Mouse (Mus musculus): Measurements from ENCODE around the gene Ctla4. TPM values are rescaled to one million over a fixed set of nuclear protein-coding genes. Genes with fewer than 3 reads are reported as not detected.

Gene Ctla4
- polyA plus RNA-seq (2014; fragmentation: Nextera tagmentation; extraction: Ambion mirVana): not detected in 2 replicates

- Histone ChIP-seq H3K9me3 (replicated peaks; ENCODE audit: control insufficient read depth, low read length) (no peaks in the 10 kb centered on the region), H3K4me2 (ENCODE audit: low read length) (no peak within 1 kb of the TSS), H3K4me3 (ENCODE audit: low read depth, low read length) (no peak within 1 kb of the TSS), H3K27ac (ENCODE audit: low read depth, low read length) (no peak within 1 kb of the TSS), H3K9ac (ENCODE audit: low read length) (no peak within 1 kb of the TSS), H3K27me3 (replicated peaks; ENCODE audit: control insufficient read depth, insufficient read depth, low read length) (no peaks in the 10 kb centered on the region), H3K4me1 (ENCODE audit: control insufficient read depth, insufficient read depth, low read length) (no peaks in the 10 kb centered on the region), H3K36me3 (ENCODE audit: control insufficient read depth, insufficient read depth, low read length) (no peaks in the 10 kb centered on the region)
- ATAC-seq (no peak), DNase-seq (ENCODE audit: low spot score) (no peak)
- WGBS: 89% methylated on average over 7 of the region's 7 CpGs
Measured at GRCm38 (mm10) chr1:60886981-60887380, at the start of gene Ctla4. Gene Ctla4 (plus strand): TSS chr1:60887000.

GRCm38 (mm10) chr1:60839161-60839560, 47.6 kb upstream of the Ctla4 start:
- Histone ChIP-seq H3K27ac (ENCODE audit: low read depth, low read length) (no peak overlapping the region), H3K9ac (ENCODE audit: low read length) (no peak overlapping the region), H3K36me3 (ENCODE audit: control insufficient read depth, insufficient read depth, low read length) (no peaks in the 10 kb centered on the region), H3K4me3 (ENCODE audit: low read depth, low read length) (no peak overlapping the region), H3K4me2 (ENCODE audit: low read length) (no peak overlapping the region), H3K4me1 (ENCODE audit: control insufficient read depth, insufficient read depth, low read length) (no peaks in the 10 kb centered on the region), H3K9me3 (replicated peaks; ENCODE audit: control insufficient read depth, low read length) (no peaks in the 10 kb centered on the region), H3K27me3 (replicated peaks; ENCODE audit: control insufficient read depth, insufficient read depth, low read length) (no peaks in the 10 kb centered on the region)
- 90% methylated on average over 1 of the region's 1 CpGs for WGBS
- DNase-seq (ENCODE audit: low spot score) (no peak), ATAC-seq (no peak)

- Histone ChIP-seq H3K27ac (ENCODE audit: low read depth, low read length) (no peak overlapping the region), H3K36me3 (ENCODE audit: control insufficient read depth, insufficient read depth, low read length) (no peaks in the 10 kb centered on the region), H3K4me1 (ENCODE audit: control insufficient read depth, insufficient read depth, low read length) (no peaks in the 10 kb centered on the region), H3K9ac (ENCODE audit: low read length) (no peak overlapping the region), H3K4me2 (ENCODE audit: low read length) (no peak overlapping the region), H3K4me3 (ENCODE audit: low read depth, low read length) (no peak overlapping the region), H3K9me3 (replicated peaks; ENCODE audit: control insufficient read depth, low read length) (no peaks in the 10 kb centered on the region), H3K27me3 (replicated peaks; ENCODE audit: control insufficient read depth, insufficient read depth, low read length) (no peaks in the 10 kb centered on the region)
- DNase-seq (ENCODE audit: low spot score) (no peak), ATAC-seq (no peak)
- WGBS: 76% methylated on average over 7 of the region's 7 CpGs
Measured at GRCm38 (mm10) chr1:60845318-60846060, 41.3 kb upstream of the Ctla4 start.

GRCm38 (mm10) chr1:60846616-60847275, 40.1 kb upstream of the Ctla4 start:
- ATAC-seq (no peak), DNase-seq (ENCODE audit: low spot score) (no peak)
- Histone ChIP-seq H3K9me3 (replicated peaks; ENCODE audit: control insufficient read depth, low read length) (no peaks in the 10 kb centered on the region), H3K4me1 (ENCODE audit: control insufficient read depth, insufficient read depth, low read length) (peaks cover 8% of the 10 kb centered on the region), H3K27ac (ENCODE audit: low read depth, low read length) (no peak overlapping the region), H3K9ac (ENCODE audit: low read length) (no peak overlapping the region), H3K27me3 (replicated peaks; ENCODE audit: control insufficient read depth, insufficient read depth, low read length) (no peaks in the 10 kb centered on the region), H3K4me2 (ENCODE audit: low read length) (no peak overlapping the region), H3K36me3 (ENCODE audit: control insufficient read depth, insufficient read depth, low read length) (no peaks in the 10 kb centered on the region), H3K4me3 (ENCODE audit: low read depth, low read length) (no peak overlapping the region)
- 72% methylated on average over 4 of the region's 4 CpGs for WGBS

GRCm38 (mm10) chr1:60849112-60849511, 37.7 kb upstream of the Ctla4 start:
- H3K9me3 ChIP-seq (replicated peaks; ENCODE audit: control insufficient read depth, low read length): no peaks in the 10 kb centered on the region
- 93% methylated on average over 2 of the region's 2 CpGs for WGBS
- H3K36me3 ChIP-seq (ENCODE audit: control insufficient read depth, insufficient read depth, low read length): no peaks in the 10 kb centered on the region
- ATAC-seq (no peak), DNase-seq (ENCODE audit: low spot score) (no peak)
- H3K27me3 ChIP-seq (replicated peaks; ENCODE audit: control insufficient read depth, insufficient read depth, low read length): no peaks in the 10 kb centered on the region
- peaks cover 13% of the 10 kb centered on the region for H3K4me1 ChIP-seq (ENCODE audit: control insufficient read depth, insufficient read depth, low read length)
- H3K4me2 ChIP-seq (ENCODE audit: low read length): no peak overlapping the region
- H3K4me3 ChIP-seq (ENCODE audit: low read depth, low read length): no peak overlapping the region
- no peak overlapping the region for H3K9ac ChIP-seq (ENCODE audit: low read length)
- H3K27ac ChIP-seq (ENCODE audit: low read depth, low read length): no peak overlapping the region

GRCm38 (mm10) chr1:60849816-60850215, 37.0 kb upstream of the Ctla4 start:
- 94% methylated on average over 4 of the region's 4 CpGs for WGBS

GRCm38 (mm10) chr1:60851041-60851781, 35.6 kb upstream of the Ctla4 start:
- H3K36me3 ChIP-seq (ENCODE audit: control insufficient read depth, insufficient read depth, low read length): no peaks in the 10 kb centered on the region
- DNase-seq (ENCODE audit: low spot score) (peak; percentile 51), ATAC-seq (peak; percentile 69)
- H3K9me3 ChIP-seq (replicated peaks; ENCODE audit: control insufficient read depth, low read length): no peaks in the 10 kb centered on the region
- H3K4me1 ChIP-seq (ENCODE audit: control insufficient read depth, insufficient read depth, low read length): peaks cover 13% of the 10 kb centered on the region
- no peak overlapping the region for H3K9ac ChIP-seq (ENCODE audit: low read length)
- H3K4me3 ChIP-seq (ENCODE audit: low read depth, low read length): no peak overlapping the region
- WGBS: 6% methylated on average over 8 of the region's 8 CpGs
- H3K27me3 ChIP-seq (replicated peaks; ENCODE audit: control insufficient read depth, insufficient read depth, low read length): no peaks in the 10 kb centered on the region
- H3K27ac ChIP-seq (ENCODE audit: low read depth, low read length): peak overlapping the region; percentile 56
- H3K4me2 ChIP-seq (ENCODE audit: low read length): no peak overlapping the region

More at GRCm38 (mm10) chr1:60849816-60850215, 37.0 kb upstream of the Ctla4 start:
- no peak for DNase-seq (ENCODE audit: low spot score)
- no peaks in the 10 kb centered on the region for H3K27me3 ChIP-seq (replicated peaks; ENCODE audit: control insufficient read depth, insufficient read depth, low read length)
- H3K27ac ChIP-seq (ENCODE audit: low read depth, low read length): no peak overlapping the region
- no peak for ATAC-seq
- H3K9ac ChIP-seq (ENCODE audit: low read length): no peak overlapping the region
- no peak overlapping the region for H3K4me2 ChIP-seq (ENCODE audit: low read length)
- H3K4me3 ChIP-seq (ENCODE audit: low read depth, low read length): no peak overlapping the region
- no peaks in the 10 kb centered on the region for H3K9me3 ChIP-seq (replicated peaks; ENCODE audit: control insufficient read depth, low read length)
- H3K36me3 ChIP-seq (ENCODE audit: control insufficient read depth, insufficient read depth, low read length): no peaks in the 10 kb centered on the region
- peaks cover 13% of the 10 kb centered on the region for H3K4me1 ChIP-seq (ENCODE audit: control insufficient read depth, insufficient read depth, low read length)

- peaks cover 13% of the 10 kb centered on the region for H3K4me1 ChIP-seq (ENCODE audit: control insufficient read depth, insufficient read depth, low read length)
- H3K27me3 ChIP-seq (replicated peaks; ENCODE audit: control insufficient read depth, insufficient read depth, low read length): no peaks in the 10 kb centered on the region
- no peak overlapping the region for H3K4me2 ChIP-seq (ENCODE audit: low read length)
- H3K36me3 ChIP-seq (ENCODE audit: control insufficient read depth, insufficient read depth, low read length): no peaks in the 10 kb centered on the region
- no peak for DNase-seq (ENCODE audit: low spot score)
- ATAC-seq: no peak
- no peak overlapping the region for H3K4me3 ChIP-seq (ENCODE audit: low read depth, low read length)
- 42% methylated on average over 10 of the region's 10 CpGs for WGBS
- H3K9ac ChIP-seq (ENCODE audit: low read length): no peak overlapping the region
- no peak overlapping the region for H3K27ac ChIP-seq (ENCODE audit: low read depth, low read length)
- H3K9me3 ChIP-seq (replicated peaks; ENCODE audit: control insufficient read depth, low read length): no peaks in the 10 kb centered on the region
Measured at GRCm38 (mm10) chr1:60852075-60852769, 34.6 kb upstream of the Ctla4 start.

Measured in forebrain, embryonic 14.5 days (tissue).